Mouse (Mus musculus): ENCODE data around the gene Itga9.

DNA sequence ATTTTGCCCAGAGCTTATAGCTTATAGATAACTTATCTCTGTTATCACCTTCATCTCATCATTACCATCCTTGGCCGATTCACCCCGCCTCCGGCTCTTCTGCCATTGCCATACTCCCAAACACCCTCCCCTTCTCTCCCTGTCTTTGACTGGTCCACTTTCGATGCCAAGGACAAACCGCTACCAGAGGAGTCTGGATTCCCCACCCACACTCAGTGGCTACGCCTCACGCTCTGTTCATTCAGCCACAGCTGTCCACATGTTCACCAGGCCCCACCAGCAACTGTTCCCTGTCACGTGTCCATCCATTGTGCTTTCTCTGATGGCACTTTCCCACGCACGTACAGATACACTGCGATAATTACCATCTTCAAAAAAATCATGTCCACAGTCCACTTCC is 195.9 kb downstream of the Itga9 start:
- no peak for TF ChIP-seq POLR2A (IDR thresholded peaks at IDR 0.05; ENCODE audit: borderline replicate concordance, insufficient read depth, low read length)
- no peak for TF ChIP-seq CTCF (IDR thresholded peaks at IDR 0.05; ENCODE audit: borderline replicate concordance, insufficient read depth, low read depth, low read length)
